Comparison of ENCODE assay signal across 10 mouse cellular contexts in genomic region chr14:20179731-20180280, GRCm38 (mm10). TPM values are rescaled to one million over a fixed set of nuclear protein-coding genes. Genes with fewer than 3 reads are reported as not detected.
DNase-seq lines count a peak whose midpoint lies in the region; ATAC-seq and TF ChIP-seq lines count a peak whose summit lies in the region.
"Had no signal": no experiment of that assay in that cellular context is flagged by ENCODE, and none has a peak within 500 bp of the region (broad histone marks: within the 10 kb centered on the region; RNA-seq: fewer than 3 reads in every experiment).

No protein-coding gene starts in this region.

- H3K36me3 ChIP-seq in heart, embryonic 14.5 days (ENCODE audit: control insufficient read depth, insufficient read depth, low read length), result no peaks in the 10 kb centered on the region
- H3K36me3 ChIP-seq in CH12.LX (replicated peaks in 1 of 2; ENCODE audit: control insufficient read depth in 1 of 2, insufficient read depth in 1 of 2, low read length in 1 of 2), result no peaks in the 10 kb centered on the region
- no peaks in the 10 kb centered on the region for H3K36me3 ChIP-seq in forebrain, embryonic 14.5 days (ENCODE audit: control insufficient read depth, insufficient read depth, low read length)
- H3K36me3 ChIP-seq in liver, embryonic 14.5 days (replicated peaks; ENCODE audit: control insufficient read depth, insufficient read depth, low read depth), result no peaks in the 10 kb centered on the region

- in situ Hi-C loops in CH12.LX (cut with MboI; ENCODE audit: low pct_ligation_motif_present, low pct_unique_long_range_greater_than_20kb, low sequenced_read_pairs), result loop anchor here (5.0 kb wide), 1 partner anchor 58 kb away; no protein-coding TSS in a partner anchor

- H3K79me2 ChIP-seq in CH12.LX (replicated peaks; ENCODE audit: control insufficient read depth, extremely low read depth, insufficient read depth, poor library complexity, severe bottlenecking), result peaks cover 63% of the 10 kb centered on the region

- no peak for TF ChIP-seq EP300 in CH12.LX (IDR thresholded peaks at IDR 0.05; ENCODE audit: low read length)
- TF ChIP-seq EP300 in liver, embryonic 14.5 days (IDR thresholded peaks at IDR 0.05; ENCODE audit: low read depth), result no peak

- no peak overlapping the region for H3K9ac ChIP-seq in heart, embryonic 14.5 days (ENCODE audit: low read length)
- peak overlapping the region; percentile 32 for H3K9ac ChIP-seq in CH12.LX (ENCODE audit: insufficient read depth, low read depth)
- peak overlapping the region; percentile 25; the same call in 1 of the 2 replicates for H3K9ac ChIP-seq in forebrain, embryonic 14.5 days (ENCODE audit: low read length)
- H3K9ac ChIP-seq in liver, embryonic 14.5 days (replicated peaks), result peak overlapping the region; percentile 67

- H3K9me3 ChIP-seq in heart, embryonic 14.5 days (ENCODE audit: control insufficient read depth, low read length), result no peaks in the 10 kb centered on the region
- no peaks in the 10 kb centered on the region for H3K9me3 ChIP-seq in CH12.LX (replicated peaks; ENCODE audit: low read length)
- H3K9me3 ChIP-seq in forebrain, embryonic 14.5 days (replicated peaks; ENCODE audit: control insufficient read depth, low read length), result no peaks in the 10 kb centered on the region
- no peaks in the 10 kb centered on the region for H3K9me3 ChIP-seq in liver, embryonic 14.5 days (ENCODE audit: control insufficient read depth, low read length)

- no peak for ATAC-seq in heart, embryonic 14.5 days (ENCODE audit: insufficient number of reproducible peaks, insufficient read depth, low FRiP score, low read depth)
- no peak for ATAC-seq in forebrain, embryonic 14.5 days
- ATAC-seq in liver, embryonic 14.5 days (ENCODE audit: insufficient read depth), result no peak
- ATAC-seq: Patski had no signal

- no peaks in the 10 kb centered on the region for H3K27me3 ChIP-seq in heart, embryonic 14.5 days (ENCODE audit: control insufficient read depth, insufficient read depth, low read length)
- H3K27me3 ChIP-seq in CH12.LX (replicated peaks), result no peaks in the 10 kb centered on the region
- H3K27me3 ChIP-seq in forebrain, embryonic 14.5 days (replicated peaks; ENCODE audit: control insufficient read depth, insufficient read depth, low read length), result no peaks in the 10 kb centered on the region; the same call in 1 of the 2 replicates
- no peaks in the 10 kb centered on the region for H3K27me3 ChIP-seq in liver, embryonic 14.5 days (ENCODE audit: control insufficient read depth, insufficient read depth, low read length)
- H3K27me3 ChIP-seq: Patski had no signal

- no peak for TF ChIP-seq POLR2A in CH12.LX (IDR thresholded peaks at IDR 0.05; ENCODE audit: low read depth, low read length)

- DNase-seq in heart, adult 8-10 months (ENCODE audit: low spot score), result no peak
- DNase-seq in CH12.LX (ENCODE audit: extremely low read depth), result no peak
- DNase-seq in forebrain, embryonic 14.5 days (ENCODE audit: low spot score), result no peak
- no peak for DNase-seq in liver, embryonic 14.5 days (ENCODE audit: low read depth in 3 of 3, low spot score in 3 of 3)
- DNase-seq in gastrocnemius, postnatal 4 days (ENCODE audit: low spot score in 2 of 2), result no peak
- DNase-seq in cerebellum, adult 11-12 months, result no peak
- no peak for DNase-seq in embryo, embryonic 10.5 days (ENCODE audit: low spot score)
- DNase-seq: cerebellum, postnatal 10 days had no signal

- TF ChIP-seq CTCF in CH12.LX (conservative IDR thresholded peaks at IDR 0.05 in 1 of 2, IDR thresholded peaks at IDR 0.05 in 1 of 2; ENCODE audit: low read depth in 2 of 2, low read length in 2 of 2), result no peak
- no peak for TF ChIP-seq CTCF in liver, embryonic 14.5 days (IDR thresholded peaks at IDR 0.05; ENCODE audit: low read depth)

- TF ChIP-seq RAD21 in CH12.LX (IDR thresholded peaks at IDR 0.05; ENCODE audit: low read depth, low read length), result no peak

- dilution Hi-C loops in CH12.LX (cut with MboI; ENCODE audit: extremely low pct_ligation_motif_present, extremely low pct_unique_long_range_greater_than_20kb, low sequenced_read_pairs), result no loop called here

- peak overlapping the region; percentile 94 for H3K4me2 ChIP-seq in heart, embryonic 14.5 days (ENCODE audit: low read length)
- H3K4me2 ChIP-seq in CH12.LX (ENCODE audit: insufficient read depth, low read depth, poor library complexity, severe bottlenecking), result peak overlapping the region; percentile 89
- peak overlapping the region; percentile 81 for H3K4me2 ChIP-seq in forebrain, embryonic 14.5 days (ENCODE audit: low read length)
- peak overlapping the region; percentile 80 for H3K4me2 ChIP-seq in liver, embryonic 14.5 days (ENCODE audit: low read depth)

- H3K27ac ChIP-seq in heart, embryonic 14.5 days (replicated peaks in 1 of 2; ENCODE audit: control insufficient read depth in 1 of 2, insufficient read depth in 1 of 2, low read depth in 2 of 2, low read length in 2 of 2), result no peak overlapping the region
- no peak overlapping the region for H3K27ac ChIP-seq in CH12.LX (ENCODE audit: insufficient read depth, low read depth)
- no peak overlapping the region for H3K27ac ChIP-seq in forebrain, embryonic 14.5 days (ENCODE audit: low read depth, low read length)
- peak overlapping the region; percentile 27 for H3K27ac ChIP-seq in liver, embryonic 14.5 days

- no peak overlapping the region for H3K4me3 ChIP-seq in heart, embryonic 14.5 days (ENCODE audit: control insufficient read depth in 1 of 2, insufficient read depth in 1 of 2, low read depth in 1 of 2, low read length in 2 of 2)
- H3K4me3 ChIP-seq in CH12.LX (replicated peaks in 1 of 3; ENCODE audit: low read depth in 2 of 3, low read length in 2 of 3, poor library complexity in 1 of 3), result peak overlapping the region; percentile 70 to 87 (median 73)
- peak overlapping the region; percentile 58 for H3K4me3 ChIP-seq in forebrain, embryonic 14.5 days (ENCODE audit: low read depth, low read length)
- peak overlapping the region; percentile 63 for H3K4me3 ChIP-seq in liver, embryonic 14.5 days (ENCODE audit: insufficient read depth in 1 of 2, low read depth in 2 of 2, low read length in 2 of 2)

- WGBS in heart, embryonic 14.5 days, result 76% methylated on average over 5 of the region's 5 CpGs
- WGBS in forebrain, embryonic 14.5 days, result 50% methylated on average over 5 of the region's 5 CpGs
- 25% methylated on average over 5 of the region's 5 CpGs for WGBS in liver, embryonic 14.5 days (ENCODE audit: insufficient replicate concordance)

- peaks cover 4 to 13% of the 10 kb centered on the region in 2 experiments; a peak in 3 of 4 replicates for H3K4me1 ChIP-seq in heart, embryonic 14.5 days (ENCODE audit: control insufficient read depth in 2 of 2, insufficient read depth in 2 of 2, low read length in 2 of 2)
- peaks cover 4 to 41% of the 10 kb centered on the region in 2 experiments; a peak in 3 of 4 replicates for H3K4me1 ChIP-seq in CH12.LX (ENCODE audit: control insufficient read depth in 1 of 2, insufficient read depth in 2 of 2)
- peaks cover 30% of the 10 kb centered on the region for H3K4me1 ChIP-seq in forebrain, embryonic 14.5 days (ENCODE audit: control insufficient read depth, insufficient read depth, low read length)
- peaks cover 30 to 32% of the 10 kb centered on the region in 2 experiments for H3K4me1 ChIP-seq in liver, embryonic 14.5 days (replicated peaks; ENCODE audit: control insufficient read depth in 2 of 2, insufficient read depth in 2 of 2, low read length in 1 of 2)

TF ChIP-seq in CH12.LX, 34 proteins besides CTCF, POLR2A, EP300 and RAD21 (continues in another document):
- no peak for TF ChIP-seq RCOR1 (conservative IDR thresholded peaks at IDR 0.05; ENCODE audit: low read depth, low read length)
- no peak for TF ChIP-seq ZMIZ1 (IDR thresholded peaks at IDR 0.05; ENCODE audit: low read depth, low read length)
- TF ChIP-seq TCF12 (IDR thresholded peaks at IDR 0.05; ENCODE audit: low read depth, low read length), result no peak
- no peak for TF ChIP-seq MYC (IDR thresholded peaks at IDR 0.05; ENCODE audit: low read depth, low read length)
- TF ChIP-seq JUND (conservative IDR thresholded peaks at IDR 0.05; ENCODE audit: low read depth, low read length), result no peak
- no peak for TF ChIP-seq UBTF (IDR thresholded peaks at IDR 0.05; ENCODE audit: low read depth, low read length)
- TF ChIP-seq SIN3A (IDR thresholded peaks at IDR 0.05; ENCODE audit: low read length), result no peak
- no peak for TF ChIP-seq BHLHE40 (IDR thresholded peaks at IDR 0.05; ENCODE audit: low read depth, low read length)
- no peak for TF ChIP-seq USF2 (conservative IDR thresholded peaks at IDR 0.05; ENCODE audit: low read depth, low read length)
- TF ChIP-seq NRF1 (IDR thresholded peaks at IDR 0.05; ENCODE audit: low read depth, low read length), result no peak
- TF ChIP-seq MAZ (IDR thresholded peaks at IDR 0.05; ENCODE audit: low read depth, low read length), result no peak
- TF ChIP-seq CHD1 (IDR thresholded peaks at IDR 0.05; ENCODE audit: low read depth, low read length), result no peak
- TF ChIP-seq KAT2A (IDR thresholded peaks at IDR 0.05; ENCODE audit: insufficient replicate concordance, low read length), result no peak
- TF ChIP-seq IRF4 (IDR thresholded peaks at IDR 0.05; ENCODE audit: low read depth, low read length), result no peak
- TF ChIP-seq ELF1 (IDR thresholded peaks at IDR 0.05; ENCODE audit: low read depth, low read length), result no peak
- no peak for TF ChIP-seq MXI1 (IDR thresholded peaks at IDR 0.05; ENCODE audit: low read depth, low read length)

RNA-seq across cellular contexts. Expression of gene Kcnk5, which starts 1.8 kb away (rescaled TPM):
- 1.8 and 1.9 TPM in 2 replicates for polyA plus RNA-seq in heart, embryonic 14.5 days (2014; fragmentation: Nextera tagmentation; extraction: Ambion mirVana)
- 1 to 10 TPM in 1 of 4 experiments, under 1 TPM in 3; 0.52 to 1.3 (median 0.75) TPM for total RNA-seq in heart, adult 8-10 months (2022)
- total RNA-seq in CH12.LX (2012; rRNA removed) (11.7 and 12.3 TPM in 2 replicates), CH12.LX (2014; rRNA removed) (8.7 and 9.0 TPM in 2 replicates)
- polyA plus RNA-seq in CH12.LX (2012; ENCODE audit: insufficient read length, low read depth), result 12.5 and 14.1 TPM in 2 replicates
- 2.5 and 3.1 TPM in 2 replicates for polyA plus RNA-seq in forebrain, embryonic 14.5 days (2014; fragmentation: Nextera tagmentation; extraction: Ambion mirVana)
- polyA plus RNA-seq in liver, embryonic 14.5 days (2012; rRNA removed), result 3.1 and 3.2 TPM in 2 replicates
- 3.6 and 4.1 TPM in 2 replicates for polyA plus RNA-seq in liver, embryonic 14.5 days (2014; fragmentation: Nextera tagmentation; extraction: Ambion mirVana)
- total RNA-seq in gastrocnemius, postnatal 4 days (2021), result 1 to 10 TPM; 1.6 to 2.9 TPM

RNA-seq across cellular contexts. Expression of gene Saysd1, which starts 41.5 kb away (rescaled TPM):
- 11.8 and 12.4 TPM in 2 replicates for polyA plus RNA-seq in heart, embryonic 14.5 days (2014; fragmentation: Nextera tagmentation; extraction: Ambion mirVana)
- total RNA-seq in heart, adult 8-10 months (2022), result 1 to 10 TPM; 2.6 to 3.2 (median 2.7) TPM
- total RNA-seq in CH12.LX (2012; rRNA removed) (5.9 and 6.0 TPM in 2 replicates), CH12.LX (2014; rRNA removed) (6.3 and 6.6 TPM in 2 replicates)
- 5.3 and 5.5 TPM in 2 replicates for polyA plus RNA-seq in CH12.LX (2012; ENCODE audit: insufficient read length, low read depth)
- 18.4 and 19.3 TPM in 2 replicates for polyA plus RNA-seq in forebrain, embryonic 14.5 days (2014; fragmentation: Nextera tagmentation; extraction: Ambion mirVana)
- 1.5 and 1.9 TPM in 2 replicates for polyA plus RNA-seq in liver, embryonic 14.5 days (2012; rRNA removed)
- 3.8 and 4.1 TPM in 2 replicates for polyA plus RNA-seq in liver, embryonic 14.5 days (2014; fragmentation: Nextera tagmentation; extraction: Ambion mirVana)
- 1 to 10 TPM; 2.6 to 2.9 TPM for total RNA-seq in gastrocnemius, postnatal 4 days (2021)

Comparison
In these comparisons a context has a peak if more than half of its experiments do, and no peak if none do; other contexts are left out.
1. H3K4me3 ChIP-seq: peak in CH12.LX (3 of 3), forebrain, embryonic 14.5 days (single experiment) and liver, embryonic 14.5 days (2 of 2); none in heart, embryonic 14.5 days (0 of 2).
2. Peak in every context shown above with its lines, with median percentiles within 50 percentile points of each other: H3K4me2 ChIP-seq.